Mouse (Mus musculus) neural tube, embryonic 13.5 days (tissue): ENCODE measurements around the gene Borcs6. TPM values are rescaled to one million over a fixed set of nuclear protein-coding genes. Genes with fewer than 3 reads are reported as not detected.

Experiments used
- ATAC-seq: fragments of 200-750 bp; cut with Nextera tagmentation; 2 replicates; pipeline ENCODE4 v1.8.0; 2017; ENCODE audit warnings: low read depth, mild to moderate bottlenecking, moderate TSS enrichment, moderate library complexity
- H3K27ac ChIP-seq: fragments of 300-500 bp; sonication (generic); replicated peaks from 2 replicates; pipeline ENCODE4 v1.5.1; 2015; ENCODE audit warnings: moderate library complexity, mild to moderate bottlenecking, inconsistent platforms
- H3K27me3 ChIP-seq: fragments of 300-500 bp; sonication (generic); 2 replicates; pipeline ENCODE4 v1.6.1; 2015; ENCODE audit warnings: mild to moderate bottlenecking, inconsistent platforms
- H3K36me3 ChIP-seq: fragments of 300-500 bp; sonication (generic); 2 replicates; pipeline ENCODE4 v1.6.1; 2015; ENCODE audit warnings: mild to moderate bottlenecking, inconsistent platforms
- H3K4me1 ChIP-seq: fragments of 300-500 bp; sonication (generic); replicated peaks from 2 replicates; pipeline ENCODE4 v1.6.1; 2015; ENCODE audit warnings: inconsistent platforms
- H3K4me2 ChIP-seq: fragments of 300-500 bp; sonication (generic); 2 replicates; pipeline ENCODE4 v1.6.1; 2015; ENCODE audit warnings: inconsistent platforms, mild to moderate bottlenecking, moderate library complexity
- H3K4me3 ChIP-seq: fragments of 300-500 bp; sonication (generic); 2 replicates; pipeline ENCODE4 v1.5.1; 2015; ENCODE audit warnings: mild to moderate bottlenecking, inconsistent platforms
- H3K9ac ChIP-seq: fragments of 300-500 bp; sonication (generic); 2 replicates; pipeline ENCODE4 v1.6.1; 2015; ENCODE audit warnings: moderate library complexity, mild to moderate bottlenecking, inconsistent platforms
- H3K9me3 ChIP-seq: fragments of 300-500 bp; sonication (generic); 2 replicates; pipeline ENCODE4 v1.6.1; 2016; ENCODE audit warnings: inconsistent platforms
- WGBS: fragments of 180-500 bp; shearing (Covaris S2); methylation state at CpG from one replicate; pipeline ENCODE4 v1.1.7; 2015; 5-methylcytosine and 5-hydroxymethylcytosine counted together
- polyA plus RNA-seq: library from polyadenylated mRNA; unstranded; fragments of >200 nt; fragmentation: Nextera tagmentation; extraction: Ambion mirVana; gene quantifications from 2 replicates; pipeline ENCODE4 v1.2.1, GENCODE M21; 2015

Borcs6 gene
- polyA plus RNA-seq, 1 experiment from 2014 or later: 16.8 TPM

DNA sequence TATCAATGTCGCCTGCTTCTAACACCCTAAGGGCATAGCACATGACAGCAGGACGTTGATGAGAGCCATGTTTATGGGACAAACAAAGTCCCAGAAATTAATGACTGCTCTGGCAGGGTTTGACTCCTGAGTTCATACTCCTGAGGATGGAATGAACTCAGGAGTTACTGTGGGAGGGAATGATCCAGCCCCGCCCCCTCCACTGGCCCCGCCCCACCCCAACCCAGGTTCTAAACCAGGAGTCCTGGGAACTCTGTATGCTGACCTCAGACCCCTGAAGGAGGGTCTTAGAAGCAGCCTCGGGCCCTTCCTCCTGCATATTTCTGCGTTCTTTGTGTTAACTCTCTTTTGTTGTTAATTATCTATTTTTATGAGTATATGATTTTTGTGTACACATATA, 26.1 kb downstream of the Borcs6 start:
- Histone ChIP-seq H3K9me3 (no peaks in the 10 kb centered on the region), H3K9ac (no peak overlapping the region), H3K4me3 (no peak overlapping the region), H3K27me3 (no peaks in the 10 kb centered on the region), H3K4me2 (no peak overlapping the region), H3K4me1 (peaks cover 29% of the 10 kb centered on the region), H3K36me3 (peaks cover 11% of the 10 kb centered on the region), H3K27ac (no peak overlapping the region)
- ATAC-seq: no peak
- 64% methylated on average over 6 of the region's 6 CpGs for WGBS

- Histone ChIP-seq H3K27ac (peak overlapping the region; percentile 97; the same call in 1 of the 2 replicates), H3K9me3 (no peaks in the 10 kb centered on the region), H3K27me3 (no peaks in the 10 kb centered on the region), H3K4me1 (peaks cover 37% of the 10 kb centered on the region), H3K4me3 (no peak overlapping the region), H3K36me3 (peaks cover 18% of the 10 kb centered on the region), H3K9ac (0 out of 2 replicates have a peak overlapping the region, but pooled peaks have one; percentile 8), H3K4me2 (no peak overlapping the region)
- WGBS: 60% methylated on average over 6 of the region's 6 CpGs
- ATAC-seq: no peak
These were observed 26.9 kb downstream of the Borcs6 start for GRCm38 (mm10) chr11:69086390-69086789.

DNA sequence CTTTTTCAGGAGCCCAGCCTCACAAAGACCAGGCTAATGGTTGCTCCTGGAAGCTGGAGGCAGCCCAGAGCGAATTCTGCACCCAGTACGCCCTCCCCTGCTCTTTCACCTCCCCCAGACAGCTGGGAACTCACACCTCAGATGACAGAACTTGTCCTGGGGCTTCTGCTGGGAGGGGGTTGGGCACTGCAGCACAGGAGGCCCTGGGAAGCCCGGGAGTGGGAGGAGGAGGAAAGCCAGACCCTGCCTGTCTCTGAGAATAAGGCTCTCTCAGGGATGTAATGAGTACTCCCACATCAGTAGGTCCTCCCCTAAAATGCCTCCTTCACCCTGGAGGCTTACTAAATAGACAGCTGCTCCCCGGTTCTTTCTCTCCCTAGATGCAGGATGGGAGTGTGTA, 27.6 kb downstream of the Borcs6 start:
- Histone ChIP-seq H3K4me2 (no peak overlapping the region), H3K27me3 (no peaks in the 10 kb centered on the region), H3K9me3 (no peaks in the 10 kb centered on the region), H3K9ac (0 out of 2 replicates have a peak overlapping the region, but pooled peaks have one; percentile 32), H3K4me3 (no peak overlapping the region), H3K36me3 (peaks cover 25% of the 10 kb centered on the region), H3K27ac (peak overlapping the region; percentile 97), H3K4me1 (peaks cover 44% of the 10 kb centered on the region)
- 34% methylated on average over 4 of the region's 4 CpGs for WGBS
- no peak for ATAC-seq

DNA sequence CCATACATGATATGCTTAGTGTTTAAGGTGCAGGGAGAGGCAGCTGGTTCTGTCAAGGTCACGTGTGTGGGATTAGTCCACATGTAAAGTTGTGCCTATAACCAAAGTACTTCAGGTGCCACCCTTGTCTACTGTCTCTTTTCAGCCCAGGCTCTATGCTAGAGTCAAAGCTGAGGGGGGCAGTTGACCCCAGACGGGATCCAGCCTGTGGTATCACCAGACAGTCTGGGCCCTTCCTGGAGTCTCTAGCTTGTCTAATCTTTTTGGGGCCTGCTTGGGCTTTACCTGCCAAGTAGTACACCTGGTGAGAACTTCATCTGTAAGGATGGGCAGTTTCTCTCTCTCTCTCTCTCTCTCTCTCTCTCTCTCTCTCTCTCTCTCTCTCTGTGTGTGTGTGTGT, 28.1 kb downstream of the Borcs6 start:
- Histone ChIP-seq H3K27me3 (no peaks in the 10 kb centered on the region), H3K36me3 (peaks cover 28% of the 10 kb centered on the region), H3K4me2 (peak overlapping the region; percentile 98), H3K27ac (peak overlapping the region; percentile 97), H3K4me1 (peaks cover 44% of the 10 kb centered on the region), H3K4me3 (peak overlapping the region; percentile 98), H3K9me3 (no peaks in the 10 kb centered on the region), H3K9ac (peak overlapping the region; percentile 100)
- ATAC-seq: no peak
- WGBS: 63% methylated on average over 2 of the region's 2 CpGs

GRCm38 (mm10) chr11:69088103-69088855, 28.8 kb downstream of the Borcs6 start, which contains the start of gene Vamp2:
Vamp2 (plus strand) TSS chr11:69088490.
- Histone ChIP-seq H3K4me2 (peak within 1 kb of the TSS; percentile 98), H3K4me1 (peaks cover 44% of the 10 kb centered on the region), H3K9ac (peak within 1 kb of the TSS; percentile 100), H3K36me3 (peaks cover 31% of the 10 kb centered on the region), H3K27ac (peak within 1 kb of the TSS; percentile 97), H3K27me3 (no peaks in the 10 kb centered on the region), H3K4me3 (peak within 1 kb of the TSS; percentile 98), H3K9me3 (no peaks in the 10 kb centered on the region)
- ATAC-seq: peak; percentile 81
- 2% methylated on average over 67 of the region's 67 CpGs for WGBS

GRCm38 (mm10) chr11:69088856-69089615, 29.5 kb downstream of the Borcs6 start:
- Histone ChIP-seq H3K9ac (peak overlapping the region; percentile 100), H3K9me3 (no peaks in the 10 kb centered on the region), H3K27ac (peak overlapping the region; percentile 97), H3K4me3 (peak overlapping the region; percentile 98), H3K4me2 (peak overlapping the region; percentile 98), H3K36me3 (peaks cover 31% of the 10 kb centered on the region), H3K27me3 (no peaks in the 10 kb centered on the region), H3K4me1 (peaks cover 47% of the 10 kb centered on the region)
- 12% methylated on average over 25 of the region's 25 CpGs for WGBS
- peak; percentile 25; the same call in 1 of the 2 replicates for ATAC-seq

GRCm38 (mm10) chr11:69089616-69090290, 30.2 kb downstream of the Borcs6 start:
- H3K4me3 ChIP-seq: peak overlapping the region; percentile 98
- peak overlapping the region; percentile 97; the same call in 1 of the 2 replicates for H3K27ac ChIP-seq
- peak overlapping the region; percentile 98 for H3K4me2 ChIP-seq
- H3K36me3 ChIP-seq: peaks cover 31% of the 10 kb centered on the region
- peaks cover 52% of the 10 kb centered on the region for H3K4me1 ChIP-seq
- WGBS: 89% methylated on average over 12 of the region's 12 CpGs
- H3K9me3 ChIP-seq: no peaks in the 10 kb centered on the region
- H3K27me3 ChIP-seq: no peaks in the 10 kb centered on the region
- ATAC-seq: no peak
- H3K9ac ChIP-seq: peak overlapping the region; percentile 100

DNA sequence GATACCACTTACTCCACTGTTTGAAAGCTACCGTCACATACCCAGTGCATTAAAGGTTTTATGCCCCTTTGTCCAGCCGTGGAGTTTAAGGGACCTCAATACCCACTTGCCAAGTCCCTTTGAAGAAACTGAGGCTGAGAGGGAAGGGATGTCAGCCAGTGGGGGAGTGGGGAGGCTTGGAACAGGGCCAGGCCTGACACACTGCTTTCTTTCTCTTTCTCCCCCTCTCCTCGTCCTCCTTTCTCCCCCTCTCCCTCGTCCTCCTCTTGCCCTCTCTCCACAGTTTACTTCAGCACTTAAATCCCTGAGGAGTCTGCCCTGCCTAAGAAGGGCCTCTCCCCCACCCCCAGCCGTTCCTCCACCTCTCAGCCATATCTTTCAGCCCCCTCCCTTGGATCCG, 30.9 kb downstream of the Borcs6 start:
- Histone ChIP-seq H3K36me3 (peaks cover 31% of the 10 kb centered on the region), H3K27me3 (no peaks in the 10 kb centered on the region), H3K9me3 (no peaks in the 10 kb centered on the region), H3K9ac (peak overlapping the region; percentile 100), H3K4me1 (peaks cover 56% of the 10 kb centered on the region), H3K27ac (0 out of 2 replicates have a peak overlapping the region, but pooled peaks have one; percentile 18), H3K4me3 (peak overlapping the region; percentile 98; the same call in 1 of the 2 replicates), H3K4me2 (peak overlapping the region; percentile 98)
- 57% methylated on average over 6 of the region's 6 CpGs for WGBS
- no peak for ATAC-seq

DNA sequence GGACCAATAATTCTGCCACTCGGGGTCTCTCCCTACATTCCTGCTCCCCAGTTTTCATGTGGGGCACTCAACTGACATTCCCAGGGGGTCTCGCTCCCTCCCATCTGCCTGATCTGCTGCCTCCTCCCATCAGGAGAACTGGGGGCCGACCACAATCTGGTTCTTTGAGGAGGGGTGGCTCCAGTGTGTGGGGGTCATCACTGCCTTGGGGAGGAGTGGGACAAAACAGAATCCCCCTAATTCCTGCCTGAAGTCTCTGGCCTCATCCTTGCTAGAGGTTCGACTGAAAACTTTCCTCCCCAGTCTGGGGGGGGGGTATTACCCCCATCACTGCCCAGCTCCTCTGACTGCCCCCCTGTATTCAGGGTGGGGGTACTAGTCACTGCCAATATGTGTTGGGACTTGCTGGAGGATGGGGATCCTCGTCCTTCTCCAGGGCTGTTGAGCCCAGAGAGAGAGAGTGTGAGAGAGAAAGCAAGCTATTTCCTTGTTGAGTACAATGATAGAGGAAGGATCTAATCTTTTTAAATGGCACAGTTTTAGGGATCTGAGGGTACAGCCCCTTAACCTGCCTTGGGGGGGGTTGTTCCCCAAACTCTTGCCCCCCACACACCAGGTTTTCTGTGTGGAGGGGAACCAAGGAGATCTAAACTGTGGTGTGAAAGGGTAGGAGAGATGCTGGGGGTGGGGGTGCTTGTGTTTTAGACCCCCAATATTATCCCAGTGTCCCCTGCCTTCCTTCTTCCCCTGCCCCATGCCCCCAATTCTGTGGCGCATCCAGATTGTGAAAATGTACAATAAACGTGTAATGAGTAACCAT, 32.3 kb downstream of the Borcs6 start:
- Histone ChIP-seq H3K4me1 (peaks cover 70% of the 10 kb centered on the region), H3K9me3 (no peaks in the 10 kb centered on the region), H3K9ac (peak overlapping the region; percentile 41; the same call in 1 of the 2 replicates), H3K27me3 (no peaks in the 10 kb centered on the region; the same call in 1 of the 2 replicates), H3K36me3 (peaks cover 31% of the 10 kb centered on the region), H3K27ac (no peak overlapping the region), H3K4me3 (no peak overlapping the region), H3K4me2 (no peak overlapping the region)
- 66% methylated on average over 7 of the region's 7 CpGs for WGBS
- ATAC-seq: no peak

GRCm38 (mm10) chr11:69092386-69092751, 32.9 kb downstream of the Borcs6 start:
- no peak overlapping the region for H3K4me3 ChIP-seq
- H3K4me1 ChIP-seq: peaks cover 71% of the 10 kb centered on the region
- H3K36me3 ChIP-seq: peaks cover 31% of the 10 kb centered on the region
- no peak overlapping the region for H3K9ac ChIP-seq
- no peak for ATAC-seq
- no peaks in the 10 kb centered on the region; the same call in 1 of the 2 replicates for H3K27me3 ChIP-seq
- 6% methylated on average over 3 of the region's 3 CpGs for WGBS
- H3K27ac ChIP-seq: no peak overlapping the region
- H3K4me2 ChIP-seq: no peak overlapping the region
- H3K9me3 ChIP-seq: no peaks in the 10 kb centered on the region

DNA sequence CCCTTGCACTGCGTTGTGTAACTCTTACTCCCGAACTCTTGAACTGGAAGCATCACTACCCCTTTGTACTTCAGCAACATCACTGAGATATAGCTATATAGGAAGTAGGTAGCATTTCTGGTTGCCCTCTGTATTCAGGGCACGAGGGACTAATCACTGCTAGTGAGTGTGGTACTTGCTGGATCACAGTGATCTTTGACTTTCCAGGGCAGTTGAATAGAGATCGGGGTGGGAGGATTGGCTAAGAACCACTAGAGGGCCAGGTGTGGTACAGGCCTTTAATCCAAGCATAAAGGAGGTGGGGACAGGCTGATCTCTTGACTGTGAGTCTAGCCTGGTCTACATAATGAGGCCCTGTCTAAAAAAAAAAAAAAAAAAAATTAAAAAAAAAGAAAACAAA, 33.4 kb downstream of the Borcs6 start:
- no peak overlapping the region for H3K9ac ChIP-seq
- H3K4me3 ChIP-seq: no peak overlapping the region
- H3K36me3 ChIP-seq: peaks cover 31% of the 10 kb centered on the region
- WGBS: 90% methylated on average over 4 of the region's 4 CpGs
- H3K27me3 ChIP-seq: no peaks in the 10 kb centered on the region; the same call in 1 of the 2 replicates
- H3K9me3 ChIP-seq: no peaks in the 10 kb centered on the region
- H3K4me2 ChIP-seq: no peak overlapping the region
- H3K4me1 ChIP-seq: peaks cover 71% of the 10 kb centered on the region
- ATAC-seq: no peak
- H3K27ac ChIP-seq: no peak overlapping the region
